Mouse (Mus musculus) liver, embryonic 11.5 days (tissue): ENCODE measurements around the gene Pde8b. TPM values are rescaled to one million over a fixed set of nuclear protein-coding genes. Genes with fewer than 3 reads are reported as not detected.

Experiments
- ATAC-seq: fragments of 200-750 bp; cut with Nextera tagmentation; replicated peaks from 2 replicates; pipeline ENCODE4 v1.8.0; 2017; ENCODE audit warnings: moderate number of reproducible peaks, mild to moderate bottlenecking, moderate TSS enrichment, moderate library complexity; ENCODE audit not compliant: low FRiP score
- DNase-seq: peaks from one replicate; pipeline ENCODE4 v3.0.0-alpha.2; 2017; ENCODE audit warnings: low spot score
- H3K27ac ChIP-seq: fragments of 300-500 bp; sonication (generic); 2 replicates; pipeline ENCODE4 v1.5.1; 2014; ENCODE audit warnings: mild to moderate bottlenecking, low read depth, low read length, control low read depth
- H3K27me3 ChIP-seq: fragments of 300-500 bp; sonication (generic); replicated peaks from 2 replicates; pipeline ENCODE4 v1.6.1; 2014; ENCODE audit warnings: low read length, mixed read lengths; ENCODE audit not compliant: control insufficient read depth, insufficient read depth
- H3K36me3 ChIP-seq: fragments of 300-500 bp; sonication (generic); 2 replicates; pipeline ENCODE4 v1.6.1; 2014; ENCODE audit warnings: mild to moderate bottlenecking, low read length, moderate library complexity, mixed read lengths; ENCODE audit not compliant: control insufficient read depth, insufficient read depth
- H3K4me1 ChIP-seq: fragments of 300-500 bp; sonication (generic); replicated peaks from 2 replicates; pipeline ENCODE4 v1.6.1; 2014; ENCODE audit warnings: low read length, mixed read lengths; ENCODE audit not compliant: control insufficient read depth, insufficient read depth
- H3K4me2 ChIP-seq: fragments of 300-500 bp; sonication (generic); 2 replicates; pipeline ENCODE4 v1.6.1; 2014; ENCODE audit warnings: mild to moderate bottlenecking, control low read depth, moderate library complexity
- H3K4me3 ChIP-seq: fragments of 300-500 bp; sonication (generic); 2 replicates; pipeline ENCODE4 v1.5.1; 2014; ENCODE audit warnings: low read depth, low read length, control low read depth
- H3K9ac ChIP-seq: fragments of 300-500 bp; sonication (generic); 2 replicates; pipeline ENCODE4 v1.6.1; 2014; ENCODE audit warnings: low read depth, low read length, control low read depth
- H3K9me3 ChIP-seq: fragments of 300-500 bp; sonication (generic); 2 replicates; pipeline ENCODE4 v1.6.1; 2016; ENCODE audit warnings: low read length, inconsistent platforms, mixed read lengths; ENCODE audit not compliant: control insufficient read depth
- WGBS: fragments of 180-500 bp; shearing (Covaris S2); extraction: QIAGEN DNeasy Blood & Tissue Kit; methylation state at CpG from one replicate; pipeline ENCODE4 v1.1.7; 2014; 5-methylcytosine and 5-hydroxymethylcytosine counted together
- polyA plus RNA-seq: library from polyadenylated mRNA; unstranded; fragments of >200 nt; fragmentation: Nextera tagmentation; extraction: Ambion mirVana; gene quantifications from 2 replicates; pipeline ENCODE4 v1.2.1, GENCODE M21; 2014

The Pde8b gene
- polyA plus RNA-seq, 1 experiment from 2014 or later = 0.73 TPM

DNA sequence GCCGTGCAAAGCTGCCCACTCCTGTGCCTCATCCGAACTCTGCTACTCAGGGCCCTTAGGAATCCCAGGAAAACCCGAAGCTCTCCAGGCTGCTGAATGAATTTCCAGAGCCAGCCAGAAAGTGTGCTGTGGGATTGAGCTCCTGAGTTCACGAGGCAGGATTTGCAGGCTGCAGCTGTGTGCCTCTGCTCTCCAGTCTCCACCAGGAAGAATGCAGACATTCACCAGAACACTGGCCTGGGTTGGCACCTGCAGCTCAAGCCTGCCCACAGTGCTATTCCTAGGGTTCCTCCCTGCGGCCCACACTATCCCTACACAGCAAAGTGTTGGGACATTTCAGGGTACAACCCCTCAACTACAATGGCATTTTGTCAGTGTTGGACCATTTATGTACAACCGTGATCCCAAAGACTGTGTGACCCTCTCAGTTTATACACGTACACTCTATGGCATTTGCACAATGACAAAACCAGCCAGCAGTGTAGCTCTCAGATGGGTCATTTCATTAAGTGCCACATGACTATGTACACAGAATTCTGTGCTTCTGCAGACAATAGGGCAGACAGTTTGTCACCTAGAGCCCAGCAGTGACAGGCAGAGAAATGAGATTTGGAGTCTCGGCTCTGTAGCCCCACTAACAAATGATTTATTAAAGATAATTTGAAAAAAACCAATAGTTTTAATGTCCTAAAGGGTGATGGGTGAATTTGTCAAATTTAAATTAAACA, 176.5 kb downstream of the Pde8b start:
- WGBS = 73% methylated on average over 8 of the region's 8 CpGs

DNA sequence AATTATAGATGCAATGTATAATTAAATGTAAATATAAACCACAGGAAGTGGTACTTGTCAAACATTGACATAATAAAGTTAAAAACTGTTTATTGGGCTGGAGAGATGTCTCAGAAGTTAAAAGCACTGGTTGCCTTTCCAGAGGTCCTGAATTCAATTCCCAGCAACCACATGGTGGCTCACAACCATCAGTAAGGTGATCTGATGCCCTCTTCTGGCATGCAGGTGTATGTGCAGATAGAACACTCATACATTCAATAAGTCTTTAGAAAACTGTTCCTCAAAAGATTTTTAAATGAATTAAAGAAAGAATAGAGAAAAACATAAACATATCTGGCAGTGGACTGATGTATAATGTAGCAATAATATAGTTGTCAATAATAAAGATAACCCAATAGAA, 179.9 kb downstream of the Pde8b start:
- no peak overlapping the region for H3K4me2 ChIP-seq
- DNase-seq (no peak), ATAC-seq (no peak)
- H3K9ac ChIP-seq = no peak overlapping the region
- no peaks in the 10 kb centered on the region for H3K4me1 ChIP-seq
- no peaks in the 10 kb centered on the region for H3K27me3 ChIP-seq
- H3K4me3 ChIP-seq = no peak overlapping the region
- no peak overlapping the region for H3K27ac ChIP-seq
- H3K9me3 ChIP-seq = no peaks in the 10 kb centered on the region
- no peaks in the 10 kb centered on the region for H3K36me3 ChIP-seq

More for the DNA sequence above, 176.5 kb downstream of the Pde8b start:
- DNase-seq = no peak
- Histone ChIP-seq H3K9ac (no peak overlapping the region), H3K4me3 (no peak overlapping the region), H3K9me3 (no peaks in the 10 kb centered on the region), H3K4me2 (no peak overlapping the region), H3K27me3 (no peaks in the 10 kb centered on the region), H3K27ac (no peak overlapping the region), H3K36me3 (no peaks in the 10 kb centered on the region), H3K4me1 (no peaks in the 10 kb centered on the region)
- ATAC-seq = no peak

DNA sequence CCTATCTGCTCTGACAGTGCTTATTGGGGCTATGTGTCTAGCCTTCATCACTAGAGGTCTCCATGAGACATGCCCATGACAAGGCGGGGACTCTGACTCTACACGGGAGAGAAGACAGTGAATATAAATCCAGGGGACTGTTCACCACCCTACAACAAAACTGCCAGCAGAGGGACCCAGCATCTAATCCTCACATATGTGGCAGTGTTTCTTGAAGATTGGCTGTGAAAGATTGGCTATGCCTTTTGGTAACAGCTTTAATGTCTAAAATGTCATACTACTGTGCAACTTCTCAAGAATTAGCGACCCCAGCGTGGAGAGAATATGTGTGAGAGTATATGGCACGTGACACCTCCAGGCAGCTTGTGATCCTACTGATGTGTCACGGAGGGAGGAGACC, 182.3 kb downstream of the Pde8b start:
- no peak overlapping the region for H3K4me3 ChIP-seq
- no peak for DNase-seq
- no peaks in the 10 kb centered on the region for H3K27me3 ChIP-seq
- 53% methylated on average over 6 of the region's 6 CpGs for WGBS
- H3K4me2 ChIP-seq = no peak overlapping the region
- H3K9me3 ChIP-seq = no peaks in the 10 kb centered on the region
- no peak for ATAC-seq
- H3K4me1 ChIP-seq = no peaks in the 10 kb centered on the region
- H3K27ac ChIP-seq = no peak overlapping the region
- no peaks in the 10 kb centered on the region for H3K36me3 ChIP-seq
- no peak overlapping the region for H3K9ac ChIP-seq

DNA sequence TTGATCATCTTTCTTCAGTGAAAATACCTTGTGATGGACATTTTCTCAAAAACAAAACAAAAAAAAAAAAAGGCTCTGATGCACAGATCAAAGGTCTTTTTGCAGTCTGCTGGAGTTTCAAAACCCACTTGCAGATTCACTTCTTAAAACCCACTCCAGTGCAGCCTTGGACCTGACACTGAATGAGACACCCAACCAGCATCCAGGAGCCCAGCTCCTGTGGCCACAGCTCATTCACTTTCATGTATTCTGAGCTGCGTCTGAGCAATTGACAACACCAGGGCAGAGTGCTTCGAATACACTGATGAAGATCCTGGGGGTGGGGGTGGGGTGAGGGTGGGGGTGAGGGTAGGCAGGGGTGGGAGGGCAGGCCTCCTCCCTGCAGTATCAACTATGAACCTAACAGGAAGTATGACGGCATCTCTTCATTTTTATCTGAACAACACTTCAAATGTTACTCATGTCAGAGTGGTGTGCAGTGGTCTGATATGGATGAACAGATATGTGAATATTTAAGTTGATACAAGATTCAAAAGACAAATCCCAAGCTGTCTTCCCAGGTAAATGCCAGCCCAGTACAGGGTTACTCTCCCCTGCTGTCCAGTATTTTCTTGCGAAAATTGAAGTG, 186.6 kb downstream of the Pde8b start:
- WGBS = 50% methylated on average over 4 of the region's 4 CpGs
- ATAC-seq = no peak
- H3K36me3 ChIP-seq = no peaks in the 10 kb centered on the region

DNA sequence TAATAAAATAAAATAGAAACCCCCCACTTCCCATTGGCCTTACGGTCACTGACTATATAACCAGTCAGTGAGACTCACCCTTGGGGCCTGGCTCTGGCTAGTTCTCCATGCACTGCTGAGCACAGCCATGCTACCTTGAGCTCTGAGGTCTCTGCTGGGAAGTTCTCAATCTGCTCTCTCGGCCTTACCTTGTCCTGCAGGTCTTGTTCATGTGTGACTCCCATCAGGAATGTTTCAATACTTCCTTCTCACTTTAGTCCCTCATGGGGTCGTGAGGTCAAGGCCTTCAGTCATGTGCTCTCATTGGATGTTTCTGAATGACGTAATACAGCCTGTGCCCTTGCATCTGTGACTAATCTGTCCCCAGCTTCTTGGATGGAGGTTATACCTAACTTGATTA, 191.3 kb downstream of the Pde8b start:
- H3K27ac ChIP-seq = no peak overlapping the region
- H3K27me3 ChIP-seq = no peaks in the 10 kb centered on the region
- H3K4me2 ChIP-seq = no peak overlapping the region
- DNase-seq (no peak), ATAC-seq (no peak)
- no peaks in the 10 kb centered on the region for H3K4me1 ChIP-seq
- no peaks in the 10 kb centered on the region for H3K36me3 ChIP-seq
- H3K9me3 ChIP-seq = no peaks in the 10 kb centered on the region
- 66% methylated on average over 4 of the region's 4 CpGs for WGBS
- H3K4me3 ChIP-seq = no peak overlapping the region
- no peak overlapping the region for H3K9ac ChIP-seq

More for the DNA sequence above, 186.6 kb downstream of the Pde8b start:
- H3K27ac ChIP-seq = no peak overlapping the region
- DNase-seq = no peak
- no peaks in the 10 kb centered on the region for H3K27me3 ChIP-seq
- no peak overlapping the region for H3K4me3 ChIP-seq
- no peak overlapping the region for H3K4me2 ChIP-seq
- no peak overlapping the region for H3K9ac ChIP-seq
- H3K9me3 ChIP-seq = no peaks in the 10 kb centered on the region
- H3K4me1 ChIP-seq = no peaks in the 10 kb centered on the region

DNA sequence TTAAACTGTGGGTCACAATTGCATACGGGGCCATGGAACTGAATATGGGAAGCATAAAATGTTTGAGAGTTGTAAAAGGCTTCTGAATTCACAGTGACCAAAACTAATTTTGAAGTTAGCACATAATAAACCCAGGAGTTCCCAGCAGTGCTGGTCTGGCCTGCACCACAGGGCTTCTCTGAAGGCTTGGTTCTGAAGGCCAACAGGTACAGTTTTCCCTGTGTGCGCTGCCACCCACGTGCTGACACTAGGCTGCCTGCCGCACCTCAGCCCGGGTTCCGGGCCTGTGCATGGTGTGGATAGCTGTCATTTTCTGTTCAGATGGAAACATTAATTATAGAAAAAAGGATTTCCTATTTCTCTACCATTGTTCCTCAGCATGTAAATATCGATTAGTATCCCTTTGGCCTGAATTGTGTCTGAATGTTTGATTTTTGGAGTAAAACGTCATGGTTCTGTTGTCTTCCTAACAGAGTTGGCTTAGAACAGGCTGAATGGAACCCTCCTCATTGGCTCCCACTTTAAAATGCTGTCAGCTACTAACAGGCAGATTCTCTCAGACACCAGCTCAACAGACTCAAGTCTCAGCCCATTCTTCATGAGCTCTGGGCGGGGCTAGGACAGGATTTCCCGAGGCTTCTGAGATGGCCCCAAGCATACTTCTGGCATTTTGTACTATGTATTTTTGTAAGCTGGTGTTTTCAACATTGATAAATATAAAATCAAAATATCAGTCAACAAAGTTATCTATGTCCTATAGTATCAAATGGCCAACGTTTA, 193.4 kb downstream of the Pde8b start:
- WGBS = 76% methylated on average over 11 of the region's 11 CpGs
- Histone ChIP-seq H3K36me3 (no peaks in the 10 kb centered on the region), H3K4me3 (no peak overlapping the region), H3K27me3 (no peaks in the 10 kb centered on the region), H3K9me3 (no peaks in the 10 kb centered on the region), H3K4me1 (no peaks in the 10 kb centered on the region), H3K27ac (no peak overlapping the region), H3K9ac (no peak overlapping the region), H3K4me2 (no peak overlapping the region)
- ATAC-seq (no peak), DNase-seq (no peak)

DNA sequence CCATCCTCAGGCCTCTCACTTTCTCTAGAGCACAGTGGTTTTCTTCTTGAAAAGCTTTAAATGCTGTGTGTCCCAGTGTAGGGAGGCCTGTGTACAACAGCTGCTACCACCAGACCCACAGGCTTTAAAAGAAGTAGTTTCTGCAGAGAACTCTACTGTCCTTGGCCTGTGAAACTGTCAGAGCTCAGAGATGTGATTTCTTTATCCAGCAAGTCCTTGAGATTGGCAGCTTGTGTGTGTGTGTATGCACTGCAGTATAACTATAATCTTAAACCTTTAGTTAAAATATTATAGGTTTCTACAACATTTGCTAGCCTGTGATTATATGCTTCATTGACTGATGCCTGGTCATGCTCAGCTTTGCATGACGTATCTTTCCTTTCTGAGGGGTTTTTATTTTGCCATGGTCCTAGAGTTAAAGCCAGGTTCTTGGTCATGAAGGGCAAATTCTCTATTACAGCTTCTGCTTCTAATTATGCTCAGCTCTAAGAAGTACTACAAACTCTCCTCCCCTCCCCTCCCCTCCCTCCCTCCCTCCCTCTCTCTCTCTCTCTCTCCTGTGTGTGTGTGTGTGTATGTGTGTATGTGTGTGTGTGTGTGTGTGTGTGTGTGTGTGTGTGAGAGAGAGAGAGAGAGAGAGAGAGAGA, 194.3 kb downstream of the Pde8b start:
- no peak overlapping the region for H3K4me2 ChIP-seq
- ATAC-seq (no peak), DNase-seq (no peak)
- no peaks in the 10 kb centered on the region for H3K9me3 ChIP-seq
- no peak overlapping the region for H3K4me3 ChIP-seq
- H3K4me1 ChIP-seq = no peaks in the 10 kb centered on the region
- no peaks in the 10 kb centered on the region for H3K36me3 ChIP-seq
- WGBS = 77% methylated on average over 1 of the region's 1 CpGs
- no peaks in the 10 kb centered on the region for H3K27me3 ChIP-seq
- H3K27ac ChIP-seq = no peak overlapping the region
- no peak overlapping the region for H3K9ac ChIP-seq

DNA sequence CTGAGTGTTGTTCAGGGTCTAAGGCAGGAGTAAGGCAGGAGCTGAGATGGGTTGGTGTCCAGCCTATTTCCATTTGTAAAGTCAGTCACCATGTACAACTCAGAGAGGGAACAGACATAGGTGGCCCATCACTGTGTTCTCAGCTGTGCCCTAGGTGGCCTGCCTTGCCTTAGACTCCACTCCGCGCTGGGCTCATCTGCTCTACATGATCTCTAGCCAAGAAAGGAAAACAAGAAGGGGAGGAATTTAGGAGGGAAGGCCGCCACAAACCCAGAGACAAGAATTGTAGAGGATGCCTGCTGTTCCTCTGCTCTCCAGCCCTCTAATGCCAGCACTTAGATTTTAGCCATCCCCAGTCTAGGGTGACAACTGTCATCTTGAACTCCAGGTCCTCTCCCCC, 197.7 kb downstream of the Pde8b start:
- no peak overlapping the region for H3K27ac ChIP-seq
- H3K36me3 ChIP-seq = no peaks in the 10 kb centered on the region
- WGBS = 86% methylated on average over 3 of the region's 3 CpGs
- DNase-seq (no peak), ATAC-seq (no peak)
- H3K9ac ChIP-seq = no peak overlapping the region
- no peaks in the 10 kb centered on the region for H3K4me1 ChIP-seq
- H3K4me3 ChIP-seq = no peak overlapping the region
- no peaks in the 10 kb centered on the region for H3K27me3 ChIP-seq
- no peaks in the 10 kb centered on the region for H3K9me3 ChIP-seq
- no peak overlapping the region for H3K4me2 ChIP-seq
